Mouse (Mus musculus) spleen, postnatal 10 days (tissue): ENCODE results near the gene Dnmt3b.
A peak's percentile ranks its signal among the peaks of the same experiment; 100 is the strongest.

Experiments used
- DNase-seq, 2 experiments: peaks; one replicate each; pipeline ENCODE4 v3.0.0; 2021 to 2022; ENCODE audit warnings: low spot score in 2 of 2

Dnmt3b gene

DNA sequence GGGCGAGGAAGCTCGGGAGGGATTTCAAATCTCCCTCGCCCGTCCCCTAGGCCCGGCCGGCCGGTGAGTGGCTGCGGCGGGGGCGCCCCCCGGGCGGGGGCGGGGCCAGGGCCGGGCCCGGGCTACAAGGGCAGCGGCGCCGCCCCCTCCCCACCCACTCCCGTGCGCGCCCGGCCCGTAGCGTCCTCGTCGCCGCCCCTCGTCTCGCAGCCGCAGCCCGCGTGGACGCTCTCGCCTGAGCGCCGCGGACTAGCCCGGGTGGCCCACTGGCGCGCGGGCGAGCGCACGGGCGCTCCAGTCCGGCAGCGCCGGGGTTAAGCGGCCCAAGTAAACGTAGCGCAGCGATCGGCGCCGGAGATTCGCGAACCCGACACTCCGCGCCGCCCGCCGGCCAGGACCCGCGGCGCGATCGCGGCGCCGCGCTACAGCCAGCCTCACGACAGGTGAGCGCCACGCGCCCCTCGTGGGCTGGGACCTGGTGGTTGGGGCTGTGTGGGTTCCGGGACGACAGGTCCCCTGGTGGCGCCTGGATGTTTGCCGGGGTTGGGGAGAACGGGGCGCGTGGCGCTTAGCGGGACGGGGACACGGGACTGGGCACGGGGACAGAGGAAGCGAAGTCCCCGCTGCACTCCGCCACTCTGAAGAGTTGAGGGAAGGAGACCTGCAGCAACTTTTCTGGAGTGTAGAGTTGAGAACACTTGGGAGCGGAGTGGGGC, at the start of gene Dnmt3b:
Gene Dnmt3b (plus strand): TSS at position 153 of the 716 bp plus-strand sequence.
- DNase-seq, result peak; percentile 44 to 72

DNA sequence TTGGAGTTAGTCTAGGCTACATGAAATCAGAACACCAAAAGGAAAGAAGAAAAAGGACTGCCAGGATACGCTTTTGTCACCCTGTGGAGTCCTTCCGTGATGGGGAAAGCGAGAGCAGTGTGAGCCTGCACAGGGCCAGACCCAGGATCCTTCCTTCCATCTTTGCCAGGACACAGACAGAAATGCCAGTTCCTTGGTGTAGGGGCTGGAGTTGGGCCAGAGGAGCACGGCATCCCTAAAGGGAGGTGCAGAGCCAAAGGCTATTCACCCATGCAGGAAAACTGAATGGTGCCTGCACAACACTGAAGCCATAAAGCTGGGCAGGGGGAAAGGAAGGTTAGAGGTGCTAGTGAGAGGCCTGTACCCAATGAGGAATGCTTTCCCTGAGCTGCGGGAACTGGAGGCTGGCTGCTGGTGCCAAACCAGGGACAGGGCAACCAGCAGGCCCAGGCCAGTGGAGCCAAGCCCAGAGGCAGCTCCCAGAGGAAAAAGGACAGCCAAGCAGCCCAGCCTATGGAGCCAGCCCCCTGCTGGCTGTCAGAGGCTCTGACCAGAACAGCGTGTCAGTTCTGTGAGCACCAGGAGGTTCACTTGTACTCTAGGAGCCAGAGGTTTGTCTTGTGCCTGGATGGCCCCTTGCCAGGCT, 49.1 kb upstream of the Dnmt3b start:
- peak in 1 of 2 experiments; percentile 24 for DNase-seq

DNA sequence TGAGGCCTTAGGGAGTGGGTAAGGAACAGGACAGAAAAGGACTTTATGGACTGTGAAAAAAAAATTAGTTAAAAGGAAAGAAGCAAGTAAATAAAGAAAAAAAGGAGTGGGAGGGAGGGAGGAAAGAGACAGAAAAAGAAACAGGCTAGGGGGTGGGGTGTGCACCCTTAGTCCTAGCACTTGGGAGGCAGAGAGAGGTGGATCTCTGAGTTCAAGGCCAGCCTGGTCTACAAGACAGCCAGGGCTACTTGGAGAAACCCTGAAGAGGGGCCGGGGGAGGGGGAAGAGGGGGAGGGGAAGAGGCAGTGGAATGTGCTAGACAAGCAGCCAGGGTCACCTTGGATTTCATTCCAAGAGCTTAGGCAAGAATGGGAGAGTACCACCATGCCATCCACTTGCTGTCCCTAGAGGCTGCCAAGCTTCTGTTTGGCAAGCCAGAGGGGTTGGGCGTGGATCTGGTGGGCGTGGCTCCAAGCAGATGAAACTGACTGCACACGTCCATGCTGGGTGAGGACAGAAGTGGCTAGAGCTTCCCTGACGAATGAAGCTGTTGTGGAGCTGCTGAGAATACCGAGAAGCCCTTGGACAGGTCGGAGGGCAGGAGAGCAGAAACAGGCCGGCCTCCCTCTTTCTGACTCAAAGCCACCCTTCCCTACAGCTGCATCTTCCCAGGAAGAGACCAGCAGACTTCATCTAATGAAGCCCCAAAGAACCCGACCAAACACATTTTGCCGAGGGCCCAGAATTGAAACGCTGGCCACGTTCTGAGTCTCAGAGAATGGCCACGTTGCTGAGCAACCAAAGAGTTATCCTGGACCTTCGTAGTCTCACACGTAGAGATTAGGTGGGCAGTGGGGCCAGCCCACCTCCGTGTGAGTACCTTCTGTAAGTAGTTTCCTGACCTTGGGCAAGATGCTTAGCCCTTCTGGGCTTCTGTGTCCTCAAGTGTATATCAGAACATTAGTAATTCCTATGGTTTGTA, 48.3 kb upstream of the Dnmt3b start:
- DNase-seq, result peak in 1 of 2 experiments; percentile 73

DNA sequence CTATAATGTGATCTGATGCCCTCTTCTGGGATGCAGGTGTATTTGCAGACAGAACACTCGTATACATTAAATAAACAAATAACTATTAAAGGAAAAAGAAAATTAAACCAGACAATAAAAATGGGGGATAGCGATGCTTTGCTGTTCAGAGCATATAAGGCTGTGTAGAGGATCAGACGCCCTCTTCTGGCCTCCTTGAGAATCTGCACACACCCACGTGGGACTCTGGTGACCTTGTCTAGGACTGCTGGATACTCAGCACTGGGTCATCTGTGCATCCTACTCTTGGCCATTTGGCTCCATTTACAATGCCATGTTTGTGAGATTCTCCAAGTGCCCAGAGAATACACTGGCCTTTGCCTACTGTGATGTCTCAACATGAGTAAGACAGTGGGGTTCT, 45.5 kb upstream of the Dnmt3b start:
- DNase-seq, result peak in 1 of 2 experiments; percentile 35

DNA sequence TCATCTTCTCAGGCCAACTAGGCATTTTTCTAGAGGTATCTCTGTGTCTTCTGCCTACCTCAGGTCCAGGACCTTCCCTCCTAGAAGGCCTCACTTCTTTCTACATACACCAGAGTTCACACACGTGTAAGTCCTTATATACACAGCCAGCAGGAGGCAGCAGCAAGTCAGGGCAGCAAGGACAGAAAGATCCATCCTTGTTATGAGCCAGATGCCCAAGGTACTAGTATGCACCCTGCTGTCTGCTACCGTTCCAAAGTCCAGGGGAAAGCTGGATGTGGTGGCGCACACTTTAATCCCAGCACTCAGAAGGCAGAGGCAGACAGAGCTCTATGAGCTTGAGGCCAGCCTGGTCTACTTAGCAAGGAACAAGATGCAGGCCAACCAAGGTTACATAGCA, 42.8 kb upstream of the Dnmt3b start:
- DNase-seq, result peak; percentile 31 to 77

DNA sequence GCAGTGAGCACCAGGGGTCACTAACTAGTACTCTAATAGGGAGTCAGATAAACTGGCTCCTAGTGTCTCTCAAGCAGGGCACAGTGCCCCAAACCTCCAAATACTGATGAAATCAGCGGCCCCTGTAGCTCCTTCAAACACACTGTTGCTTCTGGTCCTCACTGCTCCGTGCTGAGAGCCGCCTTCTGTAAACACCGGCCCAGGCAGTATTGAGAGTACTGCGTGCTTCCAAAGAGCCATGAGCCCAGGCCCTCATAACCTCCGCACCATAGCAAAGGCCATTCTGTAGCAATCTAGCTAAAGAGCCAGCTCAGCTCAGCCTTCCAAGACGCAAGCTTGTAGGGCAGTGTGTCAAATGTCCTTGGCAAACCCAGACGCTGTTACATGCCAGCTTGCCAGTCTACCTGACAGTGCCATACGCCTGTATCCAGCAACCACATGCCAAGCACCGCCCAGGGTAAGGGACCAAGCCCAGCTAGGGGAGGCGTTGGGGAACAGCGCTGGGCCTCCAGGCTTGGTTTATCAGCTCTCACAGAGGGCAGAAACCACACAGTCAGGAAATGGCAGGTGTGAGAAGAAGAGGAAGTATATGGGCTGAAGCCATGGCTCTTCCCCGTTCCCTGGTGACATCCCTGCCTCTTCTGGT, 41.3 kb upstream of the Dnmt3b start:
- peak; percentile 62 to 74 for DNase-seq

DNA sequence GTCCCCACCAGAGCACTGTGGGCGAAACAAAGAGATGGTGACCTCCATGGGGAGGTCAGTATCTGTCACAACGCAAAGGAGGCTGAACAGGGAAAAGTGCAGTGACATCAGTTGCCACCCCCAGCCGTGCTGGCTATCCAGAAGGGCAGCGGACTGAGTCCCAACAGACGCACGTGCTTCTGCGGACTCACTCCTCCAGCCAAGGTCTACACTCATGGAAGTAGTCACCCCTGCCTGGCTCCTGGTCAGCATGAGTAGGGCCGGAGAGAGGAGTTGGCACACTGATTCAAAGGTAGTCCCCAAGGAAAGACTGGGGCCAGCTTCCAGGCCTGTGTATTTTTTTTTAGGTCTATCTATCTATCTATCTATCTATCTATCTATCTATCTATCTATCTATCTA, 40.2 kb upstream of the Dnmt3b start:
- peak in 1 of 2 experiments; percentile 32 for DNase-seq

DNA sequence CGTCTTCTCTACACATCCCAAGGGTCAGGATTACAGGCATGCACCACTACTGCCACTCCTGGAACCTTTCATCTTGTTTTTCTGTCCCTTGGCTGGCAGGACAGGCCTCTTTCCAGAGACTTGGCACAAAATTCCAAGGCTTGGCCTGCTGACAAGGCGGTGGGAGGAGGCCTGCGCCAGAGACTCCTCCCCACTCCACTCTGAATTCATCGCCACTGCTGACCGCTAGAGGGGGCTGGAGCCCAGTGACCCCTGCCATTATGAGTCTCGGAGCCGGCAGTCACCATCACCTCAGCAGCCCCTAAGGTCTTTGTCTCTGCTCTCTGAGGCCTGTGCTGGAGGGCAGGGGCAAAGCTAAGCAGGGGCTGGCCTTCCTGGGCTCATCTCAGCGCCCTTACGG, 39.7 kb upstream of the Dnmt3b start:
- peak; percentile 70 to 85 for DNase-seq

DNA sequence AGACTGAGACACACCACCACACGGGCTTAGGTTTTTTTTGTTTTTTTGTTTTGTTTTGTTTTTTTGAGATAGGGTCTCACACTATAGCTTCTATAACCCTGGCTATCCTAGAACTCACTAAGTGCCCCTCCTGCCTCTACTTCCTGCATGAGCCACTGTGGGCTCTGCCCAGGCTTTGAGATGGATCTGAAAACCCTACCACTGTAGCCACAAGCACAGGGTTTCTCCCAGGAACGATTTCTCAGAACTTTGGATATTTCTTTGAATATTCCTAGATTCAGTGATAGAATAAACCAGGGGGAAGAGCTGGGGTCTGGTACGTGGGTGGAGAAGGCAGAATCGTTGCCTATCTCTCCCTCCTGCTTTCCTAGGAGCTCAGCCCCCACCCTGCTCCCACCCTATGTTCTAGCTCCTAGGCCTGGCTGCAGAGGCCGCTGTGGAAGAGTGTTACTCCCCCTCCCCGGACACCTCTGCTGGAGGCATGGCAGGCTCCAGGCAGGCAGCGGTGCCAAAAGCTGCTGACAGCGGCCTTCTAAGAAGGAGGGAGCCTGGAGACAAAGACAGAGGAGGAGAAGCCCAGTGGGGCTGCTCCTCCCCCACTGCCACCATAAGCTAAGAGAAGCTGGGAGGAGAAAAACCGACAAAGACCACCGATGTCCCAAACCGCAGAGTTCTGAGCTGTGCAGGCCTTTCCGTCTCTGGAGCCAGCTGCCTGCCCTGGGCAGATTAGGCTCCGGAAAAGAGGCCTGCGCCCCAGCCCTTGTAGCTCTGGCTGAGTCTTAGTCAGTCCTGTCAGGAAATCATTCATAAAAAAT, 38.6 kb upstream of the Dnmt3b start:
- peak; percentile 28 to 48 for DNase-seq

DNA sequence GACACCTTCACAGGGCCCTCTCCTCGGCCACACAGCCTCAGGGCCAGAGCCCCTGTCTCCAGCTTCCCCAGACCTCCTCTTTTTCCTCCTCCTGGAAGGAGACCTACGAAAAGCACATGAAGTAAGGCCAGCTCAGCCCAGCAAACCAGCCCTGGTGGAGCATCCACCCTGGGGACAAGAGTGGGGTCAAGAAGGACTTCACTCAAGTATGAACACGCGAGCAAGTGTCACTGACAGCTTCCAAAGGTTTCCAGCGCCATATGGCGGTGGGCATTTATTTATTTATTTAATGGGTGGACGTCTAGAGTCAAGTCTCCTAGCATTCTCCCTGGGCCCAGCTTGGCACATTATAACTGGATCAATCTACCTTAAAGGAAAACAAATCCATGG, 38.0 kb upstream of the Dnmt3b start:
- DNase-seq, result no peak

DNA sequence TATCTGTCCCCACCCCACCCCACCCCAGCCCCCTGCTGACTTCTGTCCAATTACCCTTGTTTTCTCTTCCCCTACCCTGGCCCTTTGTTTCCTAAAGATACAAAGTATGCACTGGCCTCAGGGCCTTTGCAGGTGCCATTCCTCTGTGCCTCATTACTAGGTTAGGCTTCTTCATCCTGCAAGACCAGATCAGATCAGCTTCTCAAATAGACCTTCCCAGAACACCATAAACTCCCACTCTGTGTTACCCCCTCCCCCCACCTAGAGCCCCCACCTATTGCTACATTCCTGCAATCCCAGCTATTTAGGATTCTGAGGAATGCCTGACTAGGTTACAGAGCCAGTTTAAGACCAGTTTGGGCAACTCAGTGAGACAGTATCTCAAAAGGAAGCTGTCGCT, 37.5 kb upstream of the Dnmt3b start:
- no peak for DNase-seq

DNA sequence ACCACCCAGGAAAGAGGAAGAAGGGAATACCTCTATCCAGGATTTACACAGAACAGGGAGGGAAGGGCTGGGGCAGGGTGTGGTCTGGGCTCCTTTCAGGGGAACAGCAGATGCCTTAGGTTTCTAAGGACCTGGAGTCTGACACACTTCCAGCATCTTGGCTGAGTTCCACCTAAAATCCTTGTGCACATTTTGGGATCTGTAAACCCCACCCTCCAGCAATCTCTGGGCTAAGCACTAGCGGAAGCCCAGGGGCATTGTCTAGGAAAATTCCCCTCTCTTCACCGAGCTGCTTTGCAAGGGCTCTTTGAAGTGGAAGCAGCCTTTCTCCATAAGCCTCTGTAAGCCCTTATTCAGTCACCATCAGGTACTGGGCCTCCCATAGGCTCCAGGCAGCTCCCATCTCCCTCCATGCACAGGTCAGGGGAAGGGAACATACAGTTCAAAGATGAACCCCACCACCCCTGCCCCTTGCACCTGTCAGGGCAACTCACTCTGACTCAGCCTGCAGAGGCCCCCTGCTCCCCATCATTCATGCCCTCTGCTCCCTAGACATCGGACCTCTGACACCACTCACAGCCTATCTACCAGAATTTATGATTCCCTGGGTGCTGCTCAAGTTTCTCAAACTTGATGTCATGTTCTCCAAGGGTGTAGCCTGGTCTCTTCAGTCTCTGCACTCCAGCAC, 36.5 kb upstream of the Dnmt3b start:
- no peak for DNase-seq

DNA sequence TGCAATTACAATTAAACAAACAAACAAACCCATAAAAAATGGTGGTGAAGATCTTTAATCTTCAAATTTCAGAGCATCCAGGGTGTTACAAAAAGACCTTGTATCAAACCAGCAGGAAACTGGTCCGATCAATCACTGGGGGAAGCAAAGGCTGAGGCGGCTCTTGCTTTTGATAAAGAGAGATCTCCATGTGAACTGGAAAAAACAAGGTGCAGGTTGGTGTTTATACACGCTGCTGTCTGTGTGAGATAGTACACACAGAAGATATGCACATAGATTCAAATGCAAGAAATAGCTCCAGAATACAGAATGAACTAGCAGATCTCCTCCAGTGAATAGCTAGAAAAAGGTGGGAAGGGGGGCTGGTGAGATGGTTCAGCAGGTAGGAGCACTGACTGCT, 32.4 kb upstream of the Dnmt3b start:
- DNase-seq, result no peak

DNA sequence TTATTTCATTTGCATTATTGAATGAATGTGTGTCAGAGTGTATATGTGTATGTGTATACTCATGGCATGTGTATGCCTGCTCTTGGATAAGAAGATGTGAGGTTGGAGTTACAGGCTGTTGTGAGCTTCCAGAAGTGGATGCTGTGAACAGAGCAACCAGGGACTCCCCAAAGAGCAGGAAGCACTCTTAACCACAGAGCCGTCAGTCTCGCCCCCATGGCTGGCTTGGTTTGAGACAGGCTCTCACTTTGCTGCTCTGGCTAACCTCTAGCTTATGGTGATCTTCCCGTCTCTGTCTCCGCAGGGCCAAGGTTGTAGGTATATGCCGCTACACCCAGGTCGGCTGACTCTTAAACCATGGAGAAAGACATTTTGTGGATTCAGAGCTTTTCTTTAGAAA, 30.8 kb upstream of the Dnmt3b start:
- no peak for DNase-seq

DNA sequence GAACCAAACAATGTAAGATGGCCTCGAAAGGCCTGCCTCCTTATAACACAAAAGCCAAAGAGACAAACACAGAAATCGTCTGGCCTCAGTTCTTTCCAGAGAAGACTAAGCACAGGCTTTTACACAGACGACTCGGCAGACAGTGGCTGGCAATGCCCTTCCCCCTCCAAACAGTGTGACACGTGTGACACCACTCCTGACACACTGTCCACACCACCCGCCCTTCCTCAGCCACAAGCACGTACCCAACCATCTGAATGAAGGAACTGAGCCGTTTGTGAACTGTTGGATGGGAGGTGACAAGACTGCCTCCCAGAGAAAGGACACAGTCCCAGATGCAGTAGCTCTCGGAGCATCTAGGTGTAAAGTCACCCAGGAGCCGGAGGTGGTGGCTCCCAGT, 30.4 kb upstream of the Dnmt3b start:
- DNase-seq, result no peak

DNA sequence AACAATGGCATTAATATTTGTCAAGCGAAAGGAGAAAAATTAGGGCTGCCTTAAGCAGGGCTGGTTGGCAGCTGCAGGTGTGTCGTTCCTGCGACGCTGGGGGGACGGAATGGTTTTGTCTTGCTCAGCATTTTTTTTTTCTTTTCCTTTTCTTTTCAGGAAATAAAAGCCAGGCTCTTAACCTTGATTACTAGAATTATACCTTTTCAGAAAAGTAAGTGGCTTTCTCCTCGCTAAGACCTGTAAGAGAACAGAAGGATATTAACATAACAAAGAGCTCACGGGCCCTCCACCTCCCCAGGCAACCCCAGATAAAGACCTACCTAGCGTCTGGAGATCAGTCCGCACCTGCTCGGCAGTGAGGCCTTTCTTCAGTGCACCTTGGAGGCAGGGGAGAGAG, 26.8 kb upstream of the Dnmt3b start:
- no peak for DNase-seq

DNA sequence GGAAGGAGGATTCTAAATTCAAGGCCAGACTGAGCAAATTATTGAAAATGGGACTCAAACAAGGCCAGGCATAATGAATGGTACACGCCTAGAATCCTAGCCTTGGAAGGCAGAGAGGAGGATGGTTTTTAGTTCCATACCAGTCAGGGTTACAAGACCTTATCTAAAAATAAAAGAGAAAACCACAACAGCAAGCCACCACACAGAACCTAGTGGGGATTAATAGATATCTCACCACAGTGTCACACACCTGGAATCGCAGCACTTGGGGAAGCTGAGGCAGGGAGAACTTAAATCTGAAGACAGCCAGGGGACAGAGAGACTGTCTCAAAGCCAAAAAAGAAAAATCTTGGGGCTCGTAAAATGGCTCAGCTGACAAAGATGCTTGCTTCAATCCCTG, 18.3 kb upstream of the Dnmt3b start:
- DNase-seq, result no peak

DNA sequence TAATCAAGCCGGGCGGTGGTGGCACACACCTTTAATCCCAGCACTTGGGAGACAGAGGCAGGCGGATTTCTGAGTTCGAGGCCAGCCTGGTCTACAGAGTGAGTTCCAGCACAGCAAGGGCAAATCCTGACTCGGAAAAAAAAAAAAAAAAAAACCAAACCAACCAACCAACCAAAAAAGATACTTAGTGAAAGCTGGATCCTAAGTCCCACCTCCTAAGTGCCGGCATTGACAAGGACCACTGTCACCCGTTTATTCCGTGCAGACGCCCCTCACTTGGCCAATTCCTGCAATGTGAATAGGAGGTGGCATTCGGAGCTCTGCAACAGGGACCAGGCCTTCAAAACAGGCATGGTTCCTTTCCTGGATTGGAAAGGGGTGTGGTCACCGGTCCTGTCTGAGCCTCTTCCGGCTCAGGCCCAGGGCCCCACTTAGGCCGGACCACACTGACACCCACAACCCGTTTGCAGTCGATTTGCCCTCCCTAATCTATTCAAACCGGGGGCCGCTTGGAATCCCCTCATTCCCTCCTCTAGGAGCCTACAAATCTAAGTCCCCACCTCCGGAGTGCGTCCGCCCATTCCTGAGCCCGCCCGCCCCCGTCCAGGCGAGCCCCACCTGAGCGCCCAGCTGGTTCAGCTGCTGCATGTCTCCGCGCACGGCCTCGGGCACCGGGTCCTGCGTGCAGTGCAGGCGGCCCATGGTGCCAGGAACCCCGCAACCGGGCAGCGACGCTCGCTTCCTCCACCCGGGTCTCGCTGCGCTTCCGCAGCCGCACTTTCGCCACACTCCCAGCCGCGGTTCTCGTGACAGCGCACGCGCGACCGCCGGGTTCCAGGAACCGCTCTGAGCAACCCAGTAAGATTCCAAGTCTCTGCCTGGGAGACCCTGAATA, 17.0 kb upstream of the Dnmt3b start, which contains the start of gene Commd7:
Gene Commd7 (minus strand): TSS at position 806 of the 895 bp plus-strand sequence.
- peak; percentile 86 to 93 for DNase-seq

DNA sequence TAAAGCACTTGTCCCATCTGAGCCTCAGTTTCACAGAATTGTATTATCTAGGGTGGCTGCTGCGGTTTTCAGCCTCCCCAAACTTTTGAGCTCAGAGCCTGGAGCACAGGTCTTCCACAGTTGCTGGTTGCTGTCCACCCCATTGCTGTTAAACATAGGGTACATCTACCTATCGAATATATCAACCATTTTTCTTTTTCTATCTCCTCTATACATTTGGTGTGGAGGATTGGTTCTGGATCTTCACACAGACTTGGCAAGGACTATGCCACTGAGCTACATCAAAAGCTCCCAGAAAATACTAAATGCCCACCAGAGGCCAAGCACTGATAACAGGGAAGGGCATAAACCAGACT, 16.4 kb upstream of the Dnmt3b start:
- no peak for DNase-seq
